Mouse (Mus musculus): ENCODE results near the gene Arid1a.

GRCm38 (mm10) chr4:133759659-133760058 lies 3.1 kb upstream of the Arid1a start:
- TF ChIP-seq CTCF (IDR thresholded peaks at IDR 0.05; ENCODE audit: low read depth) (no peak), EP300 (IDR thresholded peaks at IDR 0.05; ENCODE audit: low read depth) (no peak)

Data from liver, postnatal 0 days (tissue).